Mouse (Mus musculus) spleen, postnatal 10 days (tissue): ENCODE data around the gene Phlpp2.

ENCODE experiments used
- DNase-seq, 2 experiments: peaks; one replicate each; pipeline ENCODE4 v3.0.0; 2021 to 2022; ENCODE audit warnings: low spot score in 2 of 2

Phlpp2 gene

GRCm38 (mm10) chr8:109962896-109963295 lies 94.6 kb downstream of the Phlpp2 start:
- DNase-seq = no peak

- DNase-seq = no peak
Measured at GRCm38 (mm10) chr8:109963421-109963820, 95.1 kb downstream of the Phlpp2 start.

- DNase-seq = no peak
Measured at GRCm38 (mm10) chr8:109964106-109964505, 95.8 kb downstream of the Phlpp2 start.

GRCm38 (mm10) chr8:109968837-109969236 lies 100.5 kb downstream of the Phlpp2 start:
- no peak for DNase-seq

GRCm38 (mm10) chr8:109970323-109970722 lies 102.0 kb downstream of the Phlpp2 start:
- no peak for DNase-seq

- no peak for DNase-seq
Measured at GRCm38 (mm10) chr8:109972901-109973300, 104.6 kb downstream of the Phlpp2 start.

GRCm38 (mm10) chr8:109979339-109979738 lies 111.0 kb downstream of the Phlpp2 start:
- no peak for DNase-seq

- DNase-seq = no peak
Measured at GRCm38 (mm10) chr8:109982386-109983105, 114.2 kb downstream of the Phlpp2 start.

GRCm38 (mm10) chr8:109983944-109984343 lies 115.6 kb downstream of the Phlpp2 start:
- no peak for DNase-seq

GRCm38 (mm10) chr8:109986384-109986783 lies 118.0 kb downstream of the Phlpp2 start:
- no peak for DNase-seq

GRCm38 (mm10) chr8:109987776-109988175 lies 119.4 kb downstream of the Phlpp2 start:
- no peak for DNase-seq

GRCm38 (mm10) chr8:109989151-109989550 lies 120.8 kb downstream of the Phlpp2 start:
- no peak for DNase-seq

GRCm38 (mm10) chr8:109990224-109990623 lies 121.9 kb downstream of the Phlpp2 start, which contains the start of gene Tat:
Tat (plus strand) TSS chr8:109990437.
- no peak for DNase-seq

GRCm38 (mm10) chr8:109992166-109992565 lies 123.8 kb downstream of the Phlpp2 start:
- no peak for DNase-seq

GRCm38 (mm10) chr8:109992951-109993350 lies 124.6 kb downstream of the Phlpp2 start:
- DNase-seq = no peak
